Mouse (Mus musculus): ENCODE data around the gene Gm49337.

Gene Gm49337

GRCm38 (mm10) chr4:116329256-116329655 is 156.1 kb downstream of the Gm49337 start:
- no peak for DNase-seq (ENCODE audit: low spot score in 2 of 2)

- no peak for DNase-seq (ENCODE audit: low spot score in 2 of 2)
Measured at GRCm38 (mm10) chr4:116336294-116336693, 163.1 kb downstream of the Gm49337 start.

DNA sequence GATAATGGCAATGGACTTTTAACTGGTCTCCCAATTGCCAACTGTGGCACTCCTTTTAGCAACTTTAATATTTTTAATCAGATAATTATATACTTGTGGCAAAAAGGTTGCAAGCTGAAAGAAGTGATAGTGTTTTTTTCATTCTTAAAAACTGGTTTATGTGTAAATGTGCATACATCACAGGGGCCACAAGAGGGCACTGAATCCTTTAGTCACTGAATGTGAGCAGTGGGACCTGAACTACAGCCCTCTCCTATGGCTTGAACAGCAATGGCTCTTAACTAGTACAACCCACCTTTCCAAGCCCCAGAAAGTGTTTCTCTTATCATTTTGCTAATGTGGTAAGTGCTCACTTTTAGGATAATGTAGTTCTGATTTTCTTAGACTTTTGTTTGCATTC is 168.9 kb downstream of the Gm49337 start:
- no peak for DNase-seq (ENCODE audit: low spot score in 2 of 2)

Measured in urinary bladder, postnatal 4 days (tissue).